Mouse (Mus musculus) cerebellum, adult 2 months (tissue): ENCODE measurements around the gene Pcyox1.

Source experiments
- CTCF ChIP-seq: fragments of 200-500 bp; IDR thresholded peaks from 2 replicates; pipeline ENCODE4 v1.5.1; 2011; ENCODE audit warnings: low read depth, mild to moderate bottlenecking, control low read depth, low read length, moderate library complexity, borderline replicate concordance; ENCODE audit not compliant: insufficient read depth
- POLR2A ChIP-seq: fragments of 200-500 bp; IDR thresholded peaks from 2 replicates; pipeline ENCODE4 v1.6.1; 2011; ENCODE audit warnings: low read length, control low read depth, borderline replicate concordance; ENCODE audit not compliant: insufficient read depth

DNA sequence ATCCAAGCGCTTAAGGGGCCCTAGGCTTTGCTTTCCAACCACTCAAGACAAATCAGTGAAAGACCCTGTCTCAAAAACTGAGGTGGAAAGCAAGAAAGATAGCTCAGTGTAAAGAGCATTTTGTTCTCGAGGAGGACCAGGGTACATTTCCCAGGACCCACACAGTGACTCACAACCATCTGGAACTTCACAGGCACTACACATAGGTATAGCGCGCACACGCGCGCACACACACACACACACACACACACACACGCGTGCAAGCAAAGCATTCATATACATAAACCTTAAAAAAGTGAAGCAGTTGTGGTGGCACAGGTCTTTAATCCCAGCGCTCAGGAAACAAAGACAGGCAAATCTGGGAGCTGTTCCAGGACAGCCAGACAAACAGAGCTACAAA, 44.6 kb upstream of the Pcyox1 start:
- no peak for TF ChIP-seq POLR2A
- TF ChIP-seq CTCF = no peak
